Mouse (Mus musculus) ES-Bruce4 (cell line): ENCODE results near the gene Sap25.

ENCODE experiments used
- CTCF ChIP-seq: IDR thresholded peaks from one replicate; pipeline ENCODE4 v1.8.1; 2011; ENCODE audit warnings: low read depth, low read length
- EP300 ChIP-seq: IDR thresholded peaks from 2 replicates; pipeline ENCODE4 v1.6.1; 2011; ENCODE audit warnings: low read depth, low read length; ENCODE audit not compliant: insufficient read depth
- POLR2A ChIP-seq: IDR thresholded peaks from one replicate; pipeline ENCODE4 v1.8.1; 2011; ENCODE audit warnings: low read length; ENCODE audit not compliant: insufficient read depth

DNA sequence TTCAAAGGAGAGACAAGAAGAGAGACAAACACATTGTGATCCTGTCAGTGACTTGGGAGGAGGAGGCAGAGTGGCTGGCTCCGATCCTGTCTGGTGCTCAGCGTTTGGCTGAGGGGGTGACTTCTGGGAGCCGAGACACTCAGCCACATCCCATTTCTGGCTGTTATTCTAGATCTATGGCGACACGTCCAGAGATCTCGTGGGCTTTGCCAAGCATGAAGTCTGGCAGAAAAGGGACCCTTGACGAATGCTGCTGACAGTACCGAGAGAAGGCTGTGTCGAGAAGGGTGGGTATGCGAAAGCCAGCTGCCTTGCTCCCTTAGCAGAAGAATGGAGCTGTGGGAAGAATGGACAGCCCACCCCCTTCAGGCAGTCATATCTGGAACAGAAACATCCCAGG, 27.8 kb downstream of the Sap25 start:
- no peak for TF ChIP-seq CTCF
- no peak for TF ChIP-seq EP300
- no peak for TF ChIP-seq POLR2A
